ENCODE assay signal across 20 mouse cellular contexts in the genomic region with DNA sequence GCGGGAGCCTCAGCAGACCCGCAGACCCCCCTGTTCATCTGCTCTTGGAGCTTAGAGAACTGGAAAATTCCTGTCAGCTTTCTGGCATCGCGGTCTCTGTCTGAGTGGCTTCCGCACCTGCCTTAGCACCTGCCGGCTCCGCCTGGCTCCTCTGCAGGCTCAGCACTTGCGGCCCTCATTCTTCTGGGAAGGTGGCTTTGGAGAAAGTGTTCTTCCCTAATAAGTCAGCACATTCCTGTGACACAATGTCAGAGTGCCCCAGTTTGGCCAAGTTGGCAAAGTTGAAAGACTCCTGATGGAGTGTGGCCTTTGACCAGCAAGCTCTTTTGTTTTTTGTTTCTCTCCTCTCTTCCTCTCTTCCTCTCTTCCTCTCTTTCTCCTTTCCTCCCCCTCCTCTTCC.
DNase-seq lines count a peak whose midpoint lies in the region; ATAC-seq and TF ChIP-seq lines count a peak whose summit lies in the region.
"Had no signal": no experiment of that assay in that cellular context is flagged by ENCODE, and none has a peak within 500 bp of the region (broad histone marks: within the 10 kb centered on the region; RNA-seq: fewer than 3 reads in every experiment).

No protein-coding gene starts in this region.

- no peak for ATAC-seq in lung, postnatal 0 days
- ATAC-seq: forebrain, embryonic 14.5 days had no signal

- no peak for TF ChIP-seq EP300 in lung, postnatal 0 days (IDR thresholded peaks at IDR 0.05)

- TF ChIP-seq CTCF in kidney, adult 2 months (conservative IDR thresholded peaks at IDR 0.05; ENCODE audit: insufficient read depth, insufficient read length, low read depth, low read length) = no peak
- no peak for TF ChIP-seq CTCF in lung, postnatal 0 days (IDR thresholded peaks at IDR 0.05)

- H3K4me3 ChIP-seq in kidney, adult 2 months (ENCODE audit: insufficient read depth, low read depth, low read length) = no peak overlapping the region
- H3K4me3 ChIP-seq in lung, postnatal 0 days (ENCODE audit: low read depth, low read length) = no peak overlapping the region
- H3K4me3 ChIP-seq: embryonic facial prominence, embryonic 15.5 days; erythroblast, embryonic 14.5 days; forebrain, embryonic 10.5 days; gastrocnemius, adult 2 months; heart, embryonic 12.5 days had no signal

- whole genome bisulfite sequencing in kidney, adult 2 months = 60% methylated on average over 8 of the region's 8 CpGs
- 58% methylated on average over 8 of the region's 8 CpGs for WGBS in lung, postnatal 0 days

- no peaks in the 10 kb centered on the region for H3K27me3 ChIP-seq in kidney, adult 2 months (replicated peaks; ENCODE audit: control insufficient read depth, insufficient read depth, low read length)
- no peaks in the 10 kb centered on the region for H3K27me3 ChIP-seq in lung, postnatal 0 days (replicated peaks; ENCODE audit: insufficient read depth, low read length)
- H3K27me3 ChIP-seq: CH12.LX; embryonic facial prominence, embryonic 15.5 days had no signal

- TF ChIP-seq POLR2A in kidney, adult 2 months (IDR thresholded peaks at IDR 0.05; ENCODE audit: low read depth, low read length) = no peak

- no peaks in the 10 kb centered on the region for H3K9me3 ChIP-seq in lung, postnatal 0 days (ENCODE audit: low read length)
- H3K9me3 ChIP-seq: embryonic facial prominence, embryonic 15.5 days; forebrain, embryonic 10.5 days; heart, embryonic 12.5 days had no signal

- H3K4me1 ChIP-seq in kidney, adult 2 months (ENCODE audit: control insufficient read depth, insufficient read depth, low read length) = 0 out of 2 replicates have a peak, but pooled peaks cover 2% of the 10 kb centered on the region
- H3K4me1 ChIP-seq in lung, postnatal 0 days (ENCODE audit: insufficient read depth, low read depth, low read length) = no peaks in the 10 kb centered on the region
- H3K4me1 ChIP-seq: embryonic facial prominence, embryonic 15.5 days had no signal

- no peak overlapping the region for H3K9ac ChIP-seq in lung, postnatal 0 days (replicated peaks; ENCODE audit: low read depth)
- H3K9ac ChIP-seq: embryonic facial prominence, embryonic 15.5 days; heart, embryonic 12.5 days had no signal

- no peak overlapping the region for H3K4me2 ChIP-seq in lung, postnatal 0 days (replicated peaks; ENCODE audit: low read depth, low read length)
- H3K4me2 ChIP-seq: embryonic facial prominence, embryonic 15.5 days; heart, embryonic 12.5 days had no signal

- peak; percentile 69 for DNase-seq in kidney, adult 2 months
- no peak for DNase-seq in kidney, postnatal 14 days
- peak; percentile 26 for DNase-seq in lung, postnatal 0 days (ENCODE audit: low spot score)
- DNase-seq in lung, adult 18-20 months = no peak
- DNase-seq in kidney, postnatal 36 days = peak; percentile 45 to 53
- no peak for DNase-seq in adrenal gland, adult 8-10 months
- DNase-seq: adrenal gland, postnatal 10 days; cerebellum, adult 11 months; cerebellum, adult 8-10 months; cerebellum, postnatal 14 days; embryo, embryonic 11 days; gastrocnemius, adult 2 months; gastrocnemius, postnatal 25 days; heart, postnatal 36 days had no signal

- H3K27ac ChIP-seq in kidney, adult 2 months (ENCODE audit: insufficient read depth, low read depth, low read length) = no peak overlapping the region
- no peak overlapping the region for H3K27ac ChIP-seq in lung, postnatal 0 days (ENCODE audit: low read length)
- H3K27ac ChIP-seq: embryonic facial prominence, embryonic 15.5 days; forebrain, embryonic 10.5 days; gastrocnemius, adult 2 months had no signal

- H3K36me3 ChIP-seq in kidney, adult 2 months (ENCODE audit: control insufficient read depth, insufficient read depth, low read length) = no peaks in the 10 kb centered on the region
- H3K36me3 ChIP-seq in lung, postnatal 0 days (ENCODE audit: insufficient read depth, low read length) = no peaks in the 10 kb centered on the region
- H3K36me3 ChIP-seq: embryonic facial prominence, embryonic 15.5 days; forebrain, embryonic 10.5 days; heart, embryonic 12.5 days had no signal

Comparison
In these comparisons a context has a peak if more than half of its experiments do, and no peak if none do; other contexts are left out.
1. DNase-seq: peak in kidney, adult 2 months (single experiment), lung, postnatal 0 days (single experiment) and kidney, postnatal 36 days (2 of 2); none in kidney, postnatal 14 days (single experiment), lung, adult 18-20 months (0 of 2) and adrenal gland, adult 8-10 months (single experiment).